Mouse (Mus musculus) brain, adult 2 months (tissue): Measurements from ENCODE around the gene Alkbh6.
A peak's percentile ranks its signal among the peaks of the same experiment; 100 is the strongest.

Experiments used
- DNase-seq: peaks from one replicate; pipeline ENCODE4 v3.0.0; 2011; ENCODE audit warnings: low read depth, low spot score

The Alkbh6 gene

GRCm38 (mm10) chr7:30308076-30309005 is at the start of gene Alkbh6:
Gene Alkbh6, plus strand, starts transcription at chr7:30308717.
- DNase-seq: peak; percentile 99

DNA sequence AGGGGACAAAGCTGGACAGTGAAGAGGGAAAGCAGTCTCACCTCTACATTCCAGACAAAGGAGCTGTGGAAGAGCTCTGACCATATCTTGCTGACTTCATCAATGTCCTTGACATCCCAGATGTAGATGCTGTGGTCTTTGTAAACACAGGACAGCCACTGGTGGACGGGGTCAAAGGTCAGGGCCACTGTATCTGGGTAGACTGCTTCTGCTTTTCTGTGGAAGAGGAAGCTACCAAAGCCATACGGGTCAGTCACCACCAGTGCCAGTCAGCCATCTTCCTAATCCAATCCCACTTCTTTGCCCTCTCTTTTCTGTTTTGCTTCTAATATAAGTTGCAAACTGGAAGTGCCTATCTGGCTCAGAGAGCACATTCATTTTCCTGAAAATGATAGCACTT is 43.5 kb upstream of the Alkbh6 start:
- DNase-seq: no peak

DNA sequence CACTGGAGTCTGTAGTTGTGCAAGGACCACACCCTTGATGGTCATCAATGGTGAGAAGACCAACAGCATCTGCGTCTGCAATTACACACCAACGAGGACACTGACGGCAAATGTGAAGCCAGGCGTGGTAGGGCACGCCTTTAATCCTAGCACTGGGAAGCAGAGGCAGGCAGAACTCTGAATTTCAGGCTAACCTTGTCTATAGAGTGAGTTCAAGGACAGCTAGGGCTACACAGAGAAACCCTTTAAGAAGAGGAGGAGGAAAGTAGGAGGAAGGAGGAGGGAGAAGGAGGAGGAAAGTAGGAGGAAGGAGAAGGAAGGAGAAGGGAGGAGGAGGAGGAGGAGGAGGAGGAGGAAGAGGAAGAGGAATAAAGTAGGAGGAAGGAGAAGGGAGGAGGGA is 43.0 kb upstream of the Alkbh6 start:
- no peak for DNase-seq

DNA sequence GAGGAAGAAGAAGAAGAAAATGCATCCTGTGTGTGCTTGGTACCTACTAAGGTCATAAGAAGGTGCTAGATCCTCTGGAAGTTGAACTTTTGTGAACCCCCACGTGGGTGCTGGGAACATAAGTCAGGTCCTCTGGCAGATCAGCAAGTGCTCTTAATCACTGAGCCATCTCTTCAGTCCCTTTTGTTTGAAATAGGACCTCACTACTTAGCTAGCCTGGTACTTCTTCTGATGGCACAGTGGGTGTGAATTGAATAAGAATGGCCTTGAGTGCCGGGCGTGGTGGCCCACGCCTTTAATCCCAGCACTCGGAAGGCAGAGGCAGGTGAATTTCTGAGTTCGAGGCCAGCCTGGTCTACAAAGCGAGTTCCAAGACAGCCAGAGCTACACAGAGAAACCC is 42.6 kb upstream of the Alkbh6 start:
- no peak for DNase-seq

- no peak for DNase-seq
Measured at GRCm38 (mm10) chr7:30266780-30267179, 41.7 kb upstream of the Alkbh6 start.

GRCm38 (mm10) chr7:30269641-30270040 is 38.9 kb upstream of the Alkbh6 start:
- no peak for DNase-seq

DNA sequence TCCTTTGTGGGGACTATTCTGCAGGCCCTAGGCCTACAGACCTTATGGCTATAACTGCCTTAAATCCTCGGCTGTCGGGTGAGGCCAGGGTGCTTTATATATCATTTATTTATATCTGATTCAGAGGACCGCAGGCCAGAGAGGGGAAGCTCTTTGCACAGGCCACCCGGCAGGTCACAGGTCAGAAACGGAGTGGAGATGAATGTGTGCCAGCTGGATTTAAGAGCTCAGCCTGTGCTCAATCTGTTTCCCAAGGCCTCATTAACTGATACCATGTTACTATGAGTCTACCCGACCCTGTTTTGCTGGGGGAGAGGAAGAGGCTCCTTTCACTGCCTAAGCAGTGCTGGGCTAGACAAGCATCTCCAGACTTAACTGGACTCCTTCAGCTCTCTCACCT is 34.1 kb upstream of the Alkbh6 start:
- DNase-seq: no peak

- DNase-seq: no peak
Measured at GRCm38 (mm10) chr7:30278911-30279310, 29.6 kb upstream of the Alkbh6 start.

DNA sequence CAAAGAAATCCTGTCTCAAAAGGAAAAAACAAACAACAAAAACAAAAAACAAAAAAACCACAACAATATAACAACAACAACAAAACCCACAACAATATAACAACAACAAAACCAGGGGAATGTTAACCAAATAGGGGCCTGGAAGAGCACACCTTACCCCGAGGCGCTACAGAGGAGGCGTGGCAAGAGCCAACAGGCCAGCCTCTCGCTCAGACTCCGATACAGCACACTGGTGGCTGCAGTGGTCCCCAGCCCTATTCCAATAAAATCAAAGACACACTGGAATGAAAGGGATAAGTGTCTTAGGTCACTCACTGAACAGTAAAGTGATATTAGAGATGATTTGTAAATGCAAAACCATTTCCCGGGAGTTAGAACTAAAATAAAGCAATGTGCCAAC is 29.0 kb upstream of the Alkbh6 start:
- no peak for DNase-seq

- DNase-seq: peak; percentile 97
Measured at GRCm38 (mm10) chr7:30279951-30280669, 28.4 kb upstream of the Alkbh6 start, which contains the start of the genes Thap8 and Wdr62. Gene Thap8, plus strand, starts transcription at chr7:30280094. Gene Wdr62, minus strand, starts transcription at chr7:30280419.

DNA sequence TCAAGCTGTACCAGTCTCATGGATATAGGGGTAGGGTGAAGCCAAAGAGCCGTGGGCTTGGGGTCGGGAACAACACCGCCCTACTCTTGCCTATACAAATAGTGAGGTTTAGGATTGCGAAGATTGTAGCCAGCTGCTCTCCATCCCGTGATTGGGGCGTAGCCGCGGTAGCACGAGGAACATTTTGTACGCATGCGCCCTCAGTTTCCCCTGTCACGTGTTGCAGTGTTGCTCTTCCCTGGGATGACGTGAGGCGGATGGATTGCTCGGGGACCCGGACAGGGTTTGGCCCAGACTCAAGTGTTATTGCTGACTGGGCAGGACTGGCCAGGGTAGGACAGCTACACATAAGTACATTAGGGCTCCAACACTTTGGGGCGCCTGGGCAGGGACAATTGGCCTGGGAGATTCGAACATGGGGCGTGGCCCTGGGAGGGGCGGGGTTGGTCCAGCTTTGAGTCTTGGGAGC is 27.8 kb upstream of the Alkbh6 start:
- DNase-seq: peak; percentile 95

GRCm38 (mm10) chr7:30281522-30281921 is 27.0 kb upstream of the Alkbh6 start:
- DNase-seq: no peak

DNA sequence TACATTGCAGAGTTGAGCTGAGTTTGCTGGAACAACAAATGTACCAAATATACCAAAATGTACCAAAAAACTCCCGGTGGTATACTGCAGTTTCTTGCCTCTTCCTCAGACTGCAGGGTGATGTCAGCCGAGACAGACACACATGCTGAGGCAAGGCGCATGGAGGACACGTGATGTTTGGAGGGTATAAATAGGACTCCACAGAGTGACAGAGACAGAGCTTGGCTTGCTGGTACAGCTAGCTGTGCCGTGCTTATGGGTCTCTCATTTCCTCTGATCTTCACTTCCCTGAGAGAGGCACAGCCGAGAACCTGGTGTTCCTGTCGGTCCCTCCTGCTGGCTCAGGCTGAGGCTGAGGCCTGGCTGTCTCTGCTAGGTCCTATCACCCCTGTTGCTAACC is 25.8 kb upstream of the Alkbh6 start:
- DNase-seq: peak; percentile 55

DNA sequence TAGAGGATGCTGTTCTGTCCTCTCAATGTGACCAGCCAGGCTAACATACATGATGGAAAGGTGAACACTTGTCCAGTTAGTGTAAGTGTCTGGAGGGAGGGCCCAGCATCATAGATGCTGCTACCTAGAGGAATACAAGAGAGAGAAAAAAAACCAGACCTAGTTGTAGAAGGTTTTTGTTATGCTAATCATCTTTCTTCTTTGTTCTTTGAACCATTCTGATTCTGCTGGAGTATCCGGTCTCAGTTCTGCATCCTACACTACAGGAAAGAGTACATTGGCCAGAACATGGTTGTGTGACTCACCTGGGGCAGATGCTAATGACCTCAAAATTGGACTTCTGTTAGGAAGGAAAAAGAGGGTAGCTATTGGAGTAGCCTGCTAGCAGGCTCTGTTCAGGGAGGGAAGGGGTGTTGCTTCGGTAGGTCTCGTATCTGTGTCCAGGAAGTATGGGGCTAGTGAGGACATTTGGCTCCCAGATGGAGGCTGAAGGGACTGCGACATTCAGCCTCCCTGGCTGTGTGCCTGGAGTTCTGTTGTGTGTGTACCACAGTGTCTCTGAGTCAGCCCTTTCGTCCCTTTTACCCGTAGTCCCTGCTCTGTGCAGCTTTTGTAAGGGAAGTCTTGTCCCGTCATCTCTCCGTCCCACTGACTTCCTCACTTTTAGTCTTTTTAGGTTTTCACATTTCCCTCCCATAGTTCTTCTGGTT is 21.7 kb upstream of the Alkbh6 start:
- DNase-seq: peak; percentile 96

DNA sequence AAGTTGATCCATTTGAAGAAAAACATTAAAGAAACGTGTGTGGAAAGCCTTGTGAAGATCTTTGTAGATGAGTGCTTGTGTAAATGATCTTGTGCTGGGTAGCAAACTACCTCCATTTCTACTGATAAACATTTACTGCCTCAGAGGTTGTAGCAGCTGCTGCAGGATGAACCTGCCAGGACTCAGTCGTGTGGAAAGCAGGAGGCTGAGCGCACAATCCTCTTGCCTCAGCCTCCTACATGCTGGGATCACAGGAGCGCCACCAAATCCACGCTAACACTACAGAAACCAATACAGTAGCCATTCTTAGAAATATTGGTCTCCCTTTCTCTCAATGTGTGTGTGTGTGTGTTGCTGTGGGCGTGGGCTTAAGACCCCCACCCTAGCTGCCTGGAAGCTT is 20.5 kb upstream of the Alkbh6 start:
- DNase-seq: peak; percentile 74

GRCm38 (mm10) chr7:30289071-30289713 is 19.3 kb upstream of the Alkbh6 start:
- no peak for DNase-seq

DNA sequence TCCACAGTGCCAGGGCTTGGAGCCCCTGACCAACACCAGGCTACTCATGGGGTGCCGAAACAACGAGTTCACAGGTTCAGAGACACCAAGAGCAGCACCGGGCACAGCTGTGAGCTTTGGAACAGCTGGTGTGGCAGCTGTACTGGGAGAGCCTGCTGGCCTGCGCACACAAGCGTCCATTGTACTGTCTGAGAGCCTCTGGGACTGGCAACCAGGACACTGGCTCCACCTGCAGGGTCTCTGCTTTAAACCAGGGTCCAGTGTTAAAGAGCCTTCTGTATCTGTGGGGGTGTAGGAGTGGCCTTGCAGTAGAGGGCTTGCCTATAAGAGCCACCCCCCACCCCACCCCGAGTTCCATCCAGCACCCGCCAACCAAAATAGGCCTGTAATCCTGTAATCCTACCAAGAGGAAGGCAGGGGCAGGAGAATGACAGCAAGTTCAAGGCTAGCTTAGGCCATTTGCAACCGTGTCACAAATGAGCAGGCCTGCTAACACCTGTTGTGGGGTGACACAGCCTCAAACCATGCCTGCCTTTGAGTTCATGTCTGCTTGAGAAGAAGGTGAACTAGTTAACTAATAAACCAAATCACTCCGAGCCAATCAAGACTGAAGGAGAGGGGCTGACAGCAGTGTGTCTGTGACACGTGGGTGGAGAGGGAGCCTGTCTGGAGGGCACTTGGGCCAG is 18.7 kb upstream of the Alkbh6 start:
- DNase-seq: peak; percentile 85

DNA sequence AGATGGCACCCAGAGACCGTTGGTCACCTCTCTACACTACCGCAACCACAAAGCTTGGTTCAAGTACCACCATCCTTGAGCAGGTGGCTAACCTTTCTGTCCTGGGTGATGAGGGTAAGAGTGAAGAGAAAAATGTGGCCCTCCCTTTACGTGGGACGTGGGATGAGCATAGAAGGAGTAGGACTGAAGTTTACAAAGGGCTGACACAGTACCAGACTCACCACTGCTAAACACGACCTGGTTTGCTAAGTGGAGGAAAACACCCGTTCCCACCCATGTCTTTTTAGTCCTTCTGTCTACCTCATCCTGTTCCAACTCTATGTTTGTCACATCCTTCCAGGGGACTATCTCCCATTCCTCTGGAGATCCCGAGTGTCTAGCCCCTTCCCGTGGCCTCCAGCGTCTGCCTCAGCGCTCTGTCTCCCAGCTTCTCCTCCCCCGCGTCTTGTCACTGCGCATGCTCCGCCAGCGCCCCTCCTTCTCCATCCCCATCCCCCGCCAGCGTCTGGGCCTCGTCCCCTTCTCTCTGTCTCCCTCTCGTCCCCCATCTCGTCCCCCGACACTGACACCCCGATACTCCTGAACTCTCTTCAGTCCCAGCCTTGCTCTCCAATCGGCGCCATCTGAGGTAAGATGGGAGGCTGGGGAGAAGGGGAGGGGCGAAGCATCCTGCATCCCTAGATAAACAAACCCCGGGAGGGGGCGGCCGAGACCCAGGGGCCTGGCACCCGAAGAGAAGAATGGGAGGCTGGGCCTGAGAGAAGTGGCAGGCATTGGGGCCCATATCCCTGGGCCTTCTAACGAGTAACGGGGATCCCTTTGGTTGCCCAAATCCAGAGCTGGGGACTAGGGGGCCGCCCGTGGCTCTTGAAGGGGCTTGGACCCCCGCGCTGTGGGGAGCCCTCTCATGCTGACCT is 17.0 kb upstream of the Alkbh6 start, which contains the start of gene Clip3:
Gene Clip3, plus strand, starts transcription at position 514 of the 917 bp plus-strand sequence.
- peak; percentile 95 for DNase-seq

- peak; percentile 77 for DNase-seq
Measured at GRCm38 (mm10) chr7:30293795-30294194, 14.7 kb upstream of the Alkbh6 start.

DNA sequence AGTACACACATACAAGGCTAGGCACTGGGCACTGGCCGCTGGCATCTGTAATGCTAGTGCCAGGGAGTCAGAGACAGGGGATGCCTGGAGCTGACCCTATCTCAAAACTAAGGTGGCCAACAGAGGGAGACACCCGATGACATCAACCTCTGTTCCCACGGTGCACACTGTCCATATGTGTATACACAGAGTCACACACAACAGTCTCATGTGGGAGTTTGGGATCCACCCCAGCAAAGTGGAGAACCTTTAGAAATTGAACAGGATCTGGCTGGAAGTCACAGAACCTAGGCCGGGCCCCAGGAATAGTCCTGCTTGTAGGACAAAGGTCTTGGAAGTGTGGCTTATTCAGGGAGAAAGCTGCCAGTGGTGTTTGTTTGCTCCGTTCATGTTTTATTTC is 14.2 kb upstream of the Alkbh6 start:
- no peak for DNase-seq
